Mouse (Mus musculus) testis, adult 2 months (tissue): Measurements from ENCODE around the gene Pparg. TPM values are rescaled to one million over a fixed set of nuclear protein-coding genes. Genes with fewer than 3 reads are reported as not detected.

ENCODE experiments used
- H3K27ac ChIP-seq: fragments of 200-500 bp; 2 replicates; pipeline ENCODE4 v1.5.1; 2012; ENCODE audit warnings: low read depth, low read length; ENCODE audit not compliant: control insufficient read depth, insufficient read depth
- H3K27me3 ChIP-seq: fragments of 200-500 bp; 2 replicates; pipeline ENCODE4 v1.6.1; 2012; ENCODE audit warnings: mild to moderate bottlenecking, low read length, moderate library complexity; ENCODE audit not compliant: control insufficient read depth, insufficient read depth
- H3K36me3 ChIP-seq: fragments of 200-500 bp; 2 replicates; pipeline ENCODE4 v1.6.1; 2012; ENCODE audit warnings: mild to moderate bottlenecking, low read length; ENCODE audit not compliant: control insufficient read depth, insufficient read depth
- H3K4me1 ChIP-seq: fragments of 200-500 bp; 2 replicates; pipeline ENCODE4 v1.6.1; 2012; ENCODE audit warnings: low read length; ENCODE audit not compliant: control insufficient read depth, insufficient read depth
- H3K4me3 ChIP-seq: fragments of 200-500 bp; 2 replicates; pipeline ENCODE4 v1.5.1; 2012; ENCODE audit warnings: low read depth, mild to moderate bottlenecking, low read length, moderate library complexity, mixed read lengths; ENCODE audit not compliant: control insufficient read depth
- CTCF ChIP-seq: fragments of 200-500 bp; IDR thresholded peaks from 2 replicates; pipeline ENCODE4 v1.5.1; 2012; ENCODE audit warnings: low read depth, mild to moderate bottlenecking, inconsistent platforms, low read length, moderate library complexity; ENCODE audit not compliant: control insufficient read depth, insufficient read depth, insufficient replicate concordance
- POLR2A ChIP-seq: fragments of 200-500 bp; IDR thresholded peaks from 2 replicates; pipeline ENCODE4 v1.6.1; 2012; ENCODE audit warnings: low read depth, mild to moderate bottlenecking, inconsistent platforms, low read length, moderate library complexity; ENCODE audit not compliant: control insufficient read depth
- polyA plus RNA-seq: library from polyadenylated mRNA; depleted of rRNA; stranded (reverse); fragments of >200 nt; gene quantifications from 2 replicates; pipeline ENCODE4 v1.2.3, GENCODE M21; 2012; rRNA removed

Gene Pparg
- polyA plus RNA-seq: 1.2 and 2.0 TPM in 2 replicates

DNA sequence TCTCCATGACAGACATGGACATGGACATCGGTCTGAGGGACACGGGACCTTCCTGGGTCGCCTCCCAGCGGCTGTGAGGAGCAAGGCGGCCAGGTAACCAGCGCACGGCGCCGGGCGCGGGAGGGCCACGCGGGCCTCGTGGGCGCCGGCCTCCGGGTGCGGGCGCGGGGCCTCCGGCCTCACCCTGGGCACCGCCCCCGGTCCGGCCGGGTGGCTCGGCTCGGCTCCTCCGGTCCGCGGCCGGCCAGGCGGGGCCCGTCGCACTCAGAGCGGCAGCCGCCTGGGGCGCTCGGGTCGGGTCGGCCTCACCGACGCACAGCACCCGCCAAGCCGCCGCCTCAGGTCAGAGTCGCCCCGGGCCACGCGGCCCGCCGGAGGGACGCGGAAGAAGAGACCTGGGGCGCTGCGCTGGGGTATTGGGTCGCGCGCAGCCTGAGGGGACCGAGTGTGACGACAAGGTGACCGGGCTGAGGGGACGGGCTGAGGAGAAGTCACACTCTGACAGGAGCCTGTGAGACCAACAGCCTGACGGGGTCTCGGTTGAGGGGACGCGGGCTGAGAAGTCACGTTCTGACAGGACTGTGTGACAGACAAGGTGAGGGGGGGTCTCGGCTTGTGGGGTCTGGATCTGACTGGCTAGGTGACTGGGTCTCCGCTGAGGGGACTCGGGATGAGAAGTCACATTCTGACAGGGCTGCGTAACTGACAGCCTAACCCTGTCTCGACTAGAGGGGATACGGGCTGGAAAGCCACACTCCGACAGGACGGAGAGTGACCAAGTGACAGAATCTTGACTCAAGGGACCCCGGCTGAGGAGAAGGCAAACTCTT, at the start of gene Pparg:
Gene Pparg (plus strand): TSS at position 176 of the 830 bp plus-strand sequence.
- H3K36me3 ChIP-seq: no peaks in the 10 kb centered on the region
- peak within 1 kb of the TSS; percentile 24 for H3K27ac ChIP-seq
- H3K27me3 ChIP-seq: no peaks in the 10 kb centered on the region
- TF ChIP-seq POLR2A (no peak), CTCF (no peak)
- H3K4me1 ChIP-seq: peaks cover 8% of the 10 kb centered on the region
- peak within 1 kb of the TSS; percentile 86 for H3K4me3 ChIP-seq

DNA sequence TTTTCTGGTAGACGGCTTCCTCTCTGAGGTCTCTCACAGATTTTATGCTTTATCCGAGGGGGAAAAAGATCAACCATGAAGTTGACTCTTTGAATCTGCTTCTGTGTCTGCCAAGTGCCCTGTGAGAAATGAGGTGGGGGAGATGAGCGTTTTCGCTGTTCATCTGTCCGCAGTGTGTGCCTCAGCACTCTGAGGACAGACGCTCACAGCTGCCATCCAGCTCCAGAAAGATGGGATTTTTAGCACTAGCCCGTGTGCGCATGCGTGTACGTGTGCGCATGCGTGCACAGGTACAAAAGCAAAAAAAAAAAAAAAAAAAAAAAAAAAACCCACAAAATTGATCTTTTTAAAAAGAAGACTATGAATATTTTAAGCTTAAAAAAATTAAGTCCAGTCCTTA, 48.0 kb upstream of the Pparg start:
- H3K4me3 ChIP-seq: peak overlapping the region; percentile 77
- no peaks in the 10 kb centered on the region for H3K27me3 ChIP-seq
- no peak overlapping the region for H3K27ac ChIP-seq
- H3K36me3 ChIP-seq: no peaks in the 10 kb centered on the region
- peak; percentile 55; the same call in 1 of the 2 replicates for TF ChIP-seq POLR2A
- TF ChIP-seq CTCF: no peak
- peaks cover 2% of the 10 kb centered on the region; the same call in 1 of the 2 replicates for H3K4me1 ChIP-seq

- TF ChIP-seq CTCF: no peak
- TF ChIP-seq POLR2A: no peak
- peaks cover 2% of the 10 kb centered on the region; the same call in 1 of the 2 replicates for H3K4me1 ChIP-seq
- H3K27me3 ChIP-seq: no peaks in the 10 kb centered on the region
These were observed 47.5 kb upstream of the Pparg start for GRCm38 (mm10) chr6:115313235-115313738.

DNA sequence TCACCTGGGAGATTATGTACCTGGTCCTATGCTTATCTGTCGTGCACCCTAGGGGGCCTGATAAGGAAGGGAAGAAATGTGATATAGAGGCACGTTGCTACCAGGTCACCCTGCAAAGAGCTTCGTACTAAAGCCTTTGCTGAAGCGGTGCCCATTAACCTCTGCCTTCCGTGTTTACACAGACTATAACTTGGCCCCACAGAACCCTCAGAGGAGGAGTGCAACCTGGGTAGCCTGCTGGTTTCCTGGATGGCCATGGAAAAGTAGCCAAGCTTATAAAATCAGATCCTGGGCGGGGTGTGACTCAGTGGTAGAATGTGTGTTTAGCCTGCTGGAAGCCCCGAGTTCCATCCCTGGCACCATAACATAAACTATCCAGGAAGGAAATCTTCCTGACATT, 46.8 kb upstream of the Pparg start:
- Histone ChIP-seq H3K4me1 (peaks cover 2% of the 10 kb centered on the region; the same call in 1 of the 2 replicates), H3K27ac (no peak overlapping the region), H3K27me3 (no peaks in the 10 kb centered on the region), H3K4me3 (no peak overlapping the region), H3K36me3 (no peaks in the 10 kb centered on the region)
- TF ChIP-seq POLR2A: no peak
- TF ChIP-seq CTCF: no peak

More at GRCm38 (mm10) chr6:115313235-115313738, 47.5 kb upstream of the Pparg start:
- H3K4me3 ChIP-seq: no peak overlapping the region
- no peak overlapping the region for H3K27ac ChIP-seq
- H3K36me3 ChIP-seq: no peaks in the 10 kb centered on the region

DNA sequence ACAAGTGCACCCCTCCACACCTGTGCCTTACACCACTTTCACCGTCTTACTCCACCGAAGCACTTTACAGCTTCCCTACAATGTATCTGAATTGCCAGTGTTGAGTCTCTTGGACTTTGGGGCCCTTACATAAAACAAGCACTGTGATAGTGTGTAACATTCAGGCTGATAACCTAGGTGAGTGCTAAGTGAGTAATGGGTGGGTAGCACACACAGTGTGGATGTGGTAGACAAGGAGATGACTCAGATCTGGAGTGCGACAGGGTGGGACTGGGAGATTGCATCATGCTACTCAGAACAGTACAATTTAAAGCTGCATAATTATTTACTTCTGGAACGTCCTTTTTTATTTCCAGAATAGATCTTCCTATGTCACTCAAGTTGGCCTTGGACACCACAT, 45.0 kb upstream of the Pparg start:
- H3K27me3 ChIP-seq: no peaks in the 10 kb centered on the region
- H3K36me3 ChIP-seq: no peaks in the 10 kb centered on the region
- no peak overlapping the region for H3K27ac ChIP-seq
- TF ChIP-seq POLR2A (no peak), CTCF (no peak)
- peaks cover 2% of the 10 kb centered on the region; the same call in 1 of the 2 replicates for H3K4me1 ChIP-seq
- H3K4me3 ChIP-seq: no peak overlapping the region

DNA sequence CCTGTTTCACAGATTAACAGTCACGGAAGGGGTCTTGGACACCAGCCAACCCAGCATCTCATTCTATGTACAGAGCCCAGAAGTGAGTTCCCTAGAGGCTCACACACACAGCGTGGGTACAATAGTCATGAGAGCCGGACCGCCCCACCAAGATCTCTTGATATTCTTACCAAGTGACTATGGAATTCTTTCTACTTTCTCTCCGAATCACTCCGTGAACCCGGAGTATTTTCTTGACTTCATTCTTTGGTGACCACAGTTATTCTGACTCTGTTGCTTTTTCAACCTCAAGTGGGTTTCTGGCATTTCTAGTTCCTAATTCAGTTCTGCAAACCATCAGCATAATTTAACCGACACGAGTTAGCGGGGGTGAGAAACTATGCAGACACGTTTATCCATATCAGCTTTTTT, 43.9 kb upstream of the Pparg start:
- Histone ChIP-seq H3K36me3 (no peaks in the 10 kb centered on the region), H3K27ac (no peak overlapping the region), H3K27me3 (no peaks in the 10 kb centered on the region), H3K4me3 (no peak overlapping the region), H3K4me1 (peaks cover 2% of the 10 kb centered on the region; the same call in 1 of the 2 replicates)
- TF ChIP-seq POLR2A (no peak), CTCF (no peak)

- Histone ChIP-seq H3K4me1 (no peaks in the 10 kb centered on the region), H3K27me3 (no peaks in the 10 kb centered on the region), H3K27ac (no peak overlapping the region), H3K4me3 (no peak overlapping the region), H3K36me3 (no peaks in the 10 kb centered on the region)
- TF ChIP-seq CTCF (no peak), POLR2A (no peak)
These were observed 41.9 kb upstream of the Pparg start for GRCm38 (mm10) chr6:115318811-115319210.
